Mouse (Mus musculus) ovary, adult 18-20 months (tissue): ENCODE data around the gene Defa25.
"Not testable (repeated sequence)": the region's sequence is repeated elsewhere in the genome, so short reads cannot be mapped to it uniquely, and the experiment has no call there.

Source experiments
- DNase-seq: peaks from one replicate; pipeline ENCODE4 v3.0.0; 2022; ENCODE audit warnings: low spot score, mixed read lengths

Gene Defa25

DNA sequence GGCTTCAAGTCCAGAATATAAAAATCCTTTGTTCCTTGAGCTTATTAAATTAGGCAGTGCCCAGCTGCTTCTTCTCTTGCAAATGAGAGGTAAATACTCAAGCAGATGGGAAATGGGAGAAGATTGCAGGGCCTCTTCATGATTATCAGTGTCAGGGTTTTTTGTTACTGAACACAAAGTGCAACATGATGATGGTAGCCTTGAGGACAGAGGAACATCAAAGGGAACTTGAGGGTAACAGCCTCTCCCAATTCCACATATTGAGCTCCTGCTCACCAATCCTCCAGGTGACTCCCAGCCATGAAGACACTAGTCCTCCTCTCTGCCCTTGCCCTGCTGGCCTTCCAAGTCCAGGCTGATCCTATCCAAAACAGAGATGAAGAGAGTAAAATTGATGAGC lies at the start of gene Defa25:
TSS of gene Defa25 (plus strand) at position 301 of the 400 bp plus-strand sequence.
- not testable (repeated sequence) for DNase-seq

- not testable (repeated sequence) for DNase-seq
Measured at GRCm38 (mm10) chr8:21054747-21055146, 29.5 kb upstream of the Defa25 start, which contains the start of gene Defa23. Gene Defa23, plus strand, starts transcription at chr8:21055047.

- DNase-seq = not testable (repeated sequence)
Measured at GRCm38 (mm10) chr8:21064738-21065137, 19.5 kb upstream of the Defa25 start, which contains the start of gene Defa35. Gene Defa35, plus strand, starts transcription at chr8:21065038.

DNA sequence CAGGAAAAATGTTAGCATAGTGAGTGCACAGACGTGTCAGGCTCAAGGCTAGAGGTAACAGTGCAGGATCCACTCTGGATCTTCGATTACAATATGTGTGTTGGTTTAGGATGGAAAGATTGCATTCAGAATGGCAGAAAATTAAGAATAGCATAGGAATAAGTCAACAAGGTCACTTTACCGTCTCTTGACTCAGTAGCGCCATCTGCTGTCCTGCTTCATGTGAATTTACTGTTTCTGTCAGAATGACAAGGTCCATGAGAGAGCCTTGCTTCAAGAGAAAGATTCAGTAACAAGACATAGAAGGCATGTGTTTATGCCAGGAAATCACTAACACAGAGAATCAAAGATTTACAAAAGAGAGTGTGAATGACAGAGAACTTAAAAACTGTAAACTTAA lies 8.9 kb downstream of the Defa25 start:
- DNase-seq = no peak

DNA sequence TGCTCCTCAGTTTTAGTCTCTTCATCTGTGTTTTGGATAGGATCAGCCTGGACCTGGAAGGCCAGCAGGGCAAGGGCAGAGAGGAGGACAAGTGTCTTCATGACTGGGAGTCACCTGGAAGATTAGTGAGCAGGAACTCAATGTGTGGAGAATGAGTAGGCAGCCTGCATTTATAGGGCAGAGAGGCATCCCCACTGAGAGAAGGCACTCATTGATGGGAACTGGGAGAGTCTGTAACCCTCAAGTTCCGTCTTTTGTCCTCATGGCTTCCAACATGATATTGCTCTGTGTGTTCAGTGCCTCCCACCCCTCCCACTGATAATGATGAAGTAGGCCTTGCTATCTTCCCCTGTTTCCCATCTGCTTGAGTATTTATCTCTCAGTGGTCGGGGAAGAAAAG lies 11.7 kb downstream of the Defa25 start, which contains the start of gene Gm14851:
TSS of gene Gm14851 (minus strand) at position 101 of the 400 bp plus-strand sequence.
- DNase-seq = not testable (repeated sequence)

GRCm38 (mm10) chr8:21134342-21134741 lies 50.1 kb downstream of the Defa25 start, which contains the start of gene Defa30:
Gene Defa30, plus strand, starts transcription at chr8:21134642.
- DNase-seq = not testable (repeated sequence)
